8 mouse cellular contexts compared by ENCODE assay signal in genomic region chr3:103573791-103574166, GRCm38 (mm10). TPM values are rescaled to one million over a fixed set of nuclear protein-coding genes. Genes with fewer than 3 reads are reported as not detected.
DNase-seq lines count a peak whose midpoint lies in the region; ATAC-seq lines count a peak whose summit lies in the region.

No protein-coding gene starts in this region.

- DNase-seq in gastrocnemius, adult 18-20 months (ENCODE audit: low spot score): peak; percentile 23
- DNase-seq in gastrocnemius, adult 8-10 months (ENCODE audit: low spot score in 2 of 2): no peak
- DNase-seq in ZHBTc4 (ENCODE audit: low read depth, low spot score): peak; percentile 92
- DNase-seq in hindbrain, embryonic 11.5 days (ENCODE audit: low spot score): peak; percentile 84
- DNase-seq in liver, embryonic 13.5 days: no peak
- DNase-seq in frontal cortex, postnatal 36 days (ENCODE audit: low spot score in 2 of 2): no peak

- no peaks in the 10 kb centered on the region for H3K9me3 ChIP-seq in embryonic facial prominence, embryonic 15.5 days (replicated peaks)
- H3K9me3 ChIP-seq in hindbrain, embryonic 11.5 days (ENCODE audit: control insufficient read depth, low read length): no peaks in the 10 kb centered on the region
- H3K9me3 ChIP-seq in liver, embryonic 13.5 days (replicated peaks): no peaks in the 10 kb centered on the region
- H3K9me3 ChIP-seq in neural tube, embryonic 14.5 days (ENCODE audit: control insufficient read depth, low read length): no peaks in the 10 kb centered on the region

- WGBS in embryonic facial prominence, embryonic 15.5 days: 1% methylated on average over 14 of the region's 14 CpGs
- under 1% methylated on average over 14 of the region's 14 CpGs for WGBS in hindbrain, embryonic 11.5 days
- WGBS in liver, embryonic 13.5 days (ENCODE audit: insufficient replicate concordance): 1% methylated on average over 14 of the region's 14 CpGs
- 2% methylated on average over 14 of the region's 14 CpGs for WGBS in neural tube, embryonic 14.5 days

- H3K36me3 ChIP-seq in embryonic facial prominence, embryonic 15.5 days: no peaks in the 10 kb centered on the region
- no peaks in the 10 kb centered on the region for H3K36me3 ChIP-seq in hindbrain, embryonic 11.5 days (ENCODE audit: control insufficient read depth, insufficient read depth, low read length)
- no peaks in the 10 kb centered on the region for H3K36me3 ChIP-seq in liver, embryonic 13.5 days
- H3K36me3 ChIP-seq in neural tube, embryonic 14.5 days (ENCODE audit: control insufficient read depth, insufficient read depth, low read length): no peaks in the 10 kb centered on the region

- ATAC-seq in embryonic facial prominence, embryonic 15.5 days (ENCODE audit: insufficient number of reproducible peaks, low FRiP score, low TSS enrichment, low read depth): peak; percentile 68
- peak; percentile 18; the same call in 1 of the 2 replicates for ATAC-seq in hindbrain, embryonic 11.5 days (ENCODE audit: low FRiP score)
- ATAC-seq in liver, embryonic 13.5 days (ENCODE audit: low read depth): 0 out of 2 replicates have a peak, but pooled peaks have one; percentile 7
- peak; percentile 26; the same call in 1 of the 2 replicates for ATAC-seq in neural tube, embryonic 14.5 days (ENCODE audit: low read depth)

- no peak overlapping the region for H3K4me2 ChIP-seq in embryonic facial prominence, embryonic 15.5 days (replicated peaks)
- H3K4me2 ChIP-seq in hindbrain, embryonic 11.5 days (replicated peaks; ENCODE audit: low read depth, low read length): peak overlapping the region; percentile 24
- no peak overlapping the region for H3K4me2 ChIP-seq in liver, embryonic 13.5 days
- H3K4me2 ChIP-seq in neural tube, embryonic 14.5 days (ENCODE audit: low read depth, low read length): peak overlapping the region; percentile 43

- H3K9ac ChIP-seq in embryonic facial prominence, embryonic 15.5 days: no peak overlapping the region
- no peak overlapping the region for H3K9ac ChIP-seq in hindbrain, embryonic 11.5 days (ENCODE audit: low read depth, low read length)
- H3K9ac ChIP-seq in liver, embryonic 13.5 days: no peak overlapping the region
- no peak overlapping the region for H3K9ac ChIP-seq in neural tube, embryonic 14.5 days (replicated peaks; ENCODE audit: low read depth, low read length)

- H3K4me3 ChIP-seq in embryonic facial prominence, embryonic 15.5 days (replicated peaks): no peak overlapping the region
- H3K4me3 ChIP-seq in hindbrain, embryonic 11.5 days (ENCODE audit: low read depth, low read length): peak overlapping the region; percentile 11; the same call in 1 of the 2 replicates
- H3K4me3 ChIP-seq in liver, embryonic 13.5 days (replicated peaks): no peak overlapping the region
- H3K4me3 ChIP-seq in neural tube, embryonic 14.5 days (ENCODE audit: low read depth, low read length): peak overlapping the region; percentile 22

- H3K4me1 ChIP-seq in embryonic facial prominence, embryonic 15.5 days: peaks cover 24% of the 10 kb centered on the region
- peaks cover 14% of the 10 kb centered on the region for H3K4me1 ChIP-seq in hindbrain, embryonic 11.5 days (replicated peaks; ENCODE audit: control insufficient read depth, insufficient read depth, low read length)
- no peaks in the 10 kb centered on the region for H3K4me1 ChIP-seq in liver, embryonic 13.5 days (replicated peaks)
- peaks cover 20% of the 10 kb centered on the region; the same call in 1 of the 2 replicates for H3K4me1 ChIP-seq in neural tube, embryonic 14.5 days (ENCODE audit: control insufficient read depth, insufficient read depth, low read length)

- peaks cover 71% of the 10 kb centered on the region for H3K27me3 ChIP-seq in embryonic facial prominence, embryonic 15.5 days
- peaks cover 53% of the 10 kb centered on the region for H3K27me3 ChIP-seq in hindbrain, embryonic 11.5 days (ENCODE audit: control insufficient read depth, insufficient read depth, low read length)
- peaks cover 77% of the 10 kb centered on the region for H3K27me3 ChIP-seq in liver, embryonic 13.5 days
- H3K27me3 ChIP-seq in neural tube, embryonic 14.5 days (ENCODE audit: control insufficient read depth, insufficient read depth, low read length): peaks cover 4% of the 10 kb centered on the region; the same call in 1 of the 2 replicates

- no peak overlapping the region for H3K27ac ChIP-seq in embryonic facial prominence, embryonic 15.5 days (replicated peaks)
- H3K27ac ChIP-seq in hindbrain, embryonic 11.5 days (ENCODE audit: low read depth, low read length): no peak overlapping the region
- no peak overlapping the region for H3K27ac ChIP-seq in liver, embryonic 13.5 days
- no peak overlapping the region for H3K27ac ChIP-seq in neural tube, embryonic 14.5 days (ENCODE audit: low read depth, low read length)

RNA-seq across cellular contexts. Expression of gene Syt6, which starts 1.3 kb away (rescaled TPM):
- total RNA-seq in gastrocnemius, adult 18-20 months (2021): not detected
- total RNA-seq in gastrocnemius, adult 8-10 months (2022): not detected
- 1.2 and 1.3 TPM in 2 replicates for polyA plus RNA-seq in embryonic facial prominence, embryonic 15.5 days (2015; fragmentation: Nextera tagmentation; extraction: Ambion mirVana)
- polyA plus RNA-seq in hindbrain, embryonic 11.5 days (2014; fragmentation: Nextera tagmentation; extraction: Ambion mirVana): 2.7 and 3.1 TPM in 2 replicates
- polyA plus RNA-seq in liver, embryonic 13.5 days (2015; fragmentation: Nextera tagmentation; extraction: Ambion mirVana): not detected in 2 replicates
- 18.2 and 19.1 TPM in 2 replicates for polyA plus RNA-seq in neural tube, embryonic 14.5 days (2014; fragmentation: Nextera tagmentation; extraction: Ambion mirVana)

Comparison
In these comparisons a context has a peak if more than half of its experiments do, and no peak if none do; other contexts are left out.
1. DNase-seq: peak in gastrocnemius, adult 18-20 months (single experiment), ZHBTc4 (single experiment) and hindbrain, embryonic 11.5 days (single experiment); none in gastrocnemius, adult 8-10 months (0 of 2), liver, embryonic 13.5 days (single experiment) and frontal cortex, postnatal 36 days (0 of 2).
2. ATAC-seq: peak in every context shown above with its lines; median percentile 68 in embryonic facial prominence, embryonic 15.5 days; 26 in neural tube, embryonic 14.5 days; 18 in hindbrain, embryonic 11.5 days; 7 in liver, embryonic 13.5 days.
3. H3K4me2 ChIP-seq: peak in hindbrain, embryonic 11.5 days (single experiment) and neural tube, embryonic 14.5 days (single experiment); none in embryonic facial prominence, embryonic 15.5 days (single experiment) and liver, embryonic 13.5 days (single experiment).
4. H3K4me3 ChIP-seq: peak in hindbrain, embryonic 11.5 days (single experiment) and neural tube, embryonic 14.5 days (single experiment); none in embryonic facial prominence, embryonic 15.5 days (single experiment) and liver, embryonic 13.5 days (single experiment).